Mouse (Mus musculus): Measurements from ENCODE around the gene Wdr91.

- TF ChIP-seq CTCF (IDR thresholded peaks at IDR 0.05; ENCODE audit: extremely low read depth, insufficient read length, insufficient replicate concordance, low read depth, low read length) (no peak), POLR2A (IDR thresholded peaks at IDR 0.05; ENCODE audit: low read depth, low read length) (no peak)
Measured at GRCm38 (mm10) chr6:34920631-34921030, 10.0 kb upstream of the Wdr91 start.
